Mouse (Mus musculus) kidney, adult 2 months (tissue): Measurements from ENCODE around the gene Fam193b.

Source experiments
- CTCF ChIP-seq: fragments of 200-500 bp; conservative IDR thresholded peaks from 2 replicates; pipeline ENCODE4 v1.5.1; 2011; ENCODE audit warnings: low read depth, mild to moderate bottlenecking, control low read depth, low read length, moderate library complexity, mixed read lengths; ENCODE audit not compliant: insufficient read depth, insufficient read length
- POLR2A ChIP-seq: fragments of 200-500 bp; IDR thresholded peaks from one replicate; pipeline ENCODE4 v1.6.1; 2011; ENCODE audit warnings: low read depth, low read length, control low read depth

- TF ChIP-seq CTCF, result no peak
- no peak for TF ChIP-seq POLR2A
Observed at GRCm38 (mm10) chr13:55548426-55548825, 22.5 kb downstream of the Fam193b start.
